Mouse (Mus musculus): ENCODE measurements at regions not wholly inside any gene's neighbourhood (a gene's known extent, or its start where the extent isn't known, plus 50 kb on each side); places are given as distances from the start of the nearest gene placed in this dataset.
A peak's percentile ranks its signal among the peaks of the same experiment; 100 is the strongest.

GRCm38 (mm10) chr12:86603521-86603920, 75.0 kb upstream of the Vash1 start:
- Histone ChIP-seq H3K27me3 (ENCODE audit: insufficient read depth, low read length) (no peaks in the 10 kb centered on the region), H3K4me1 (replicated peaks; ENCODE audit: insufficient read depth, low read length) (no peaks in the 10 kb centered on the region), H3K4me3 (replicated peaks; ENCODE audit: low read depth, low read length) (no peak overlapping the region), H3K36me3 (ENCODE audit: insufficient read depth, low read length) (no peaks in the 10 kb centered on the region), H3K4me2 (ENCODE audit: low read length) (no peak overlapping the region), H3K9ac (ENCODE audit: low read depth, low read length) (no peak overlapping the region), H3K27ac (no peak overlapping the region), H3K9me3 (replicated peaks; ENCODE audit: low read length) (no peaks in the 10 kb centered on the region)
- no peak for ATAC-seq (replicated peaks; ENCODE audit: low FRiP score, low read depth)
- TF ChIP-seq CTCF (IDR thresholded peaks at IDR 0.05; ENCODE audit: low read depth): no peak
- DNase-seq (ENCODE audit: low spot score): no peak
- WGBS: 91% methylated on average over 5 of the region's 5 CpGs

- 28% methylated on average over 9 of the region's 9 CpGs for WGBS
- Histone ChIP-seq H3K9me3 (replicated peaks; ENCODE audit: low read length) (no peaks in the 10 kb centered on the region), H3K27me3 (ENCODE audit: insufficient read depth, low read length) (no peaks in the 10 kb centered on the region), H3K9ac (ENCODE audit: low read depth, low read length) (no peak overlapping the region), H3K4me2 (ENCODE audit: low read length) (no peak overlapping the region), H3K4me3 (replicated peaks; ENCODE audit: low read depth, low read length) (no peak overlapping the region), H3K27ac (no peak overlapping the region), H3K4me1 (replicated peaks; ENCODE audit: insufficient read depth, low read length) (no peaks in the 10 kb centered on the region), H3K36me3 (ENCODE audit: insufficient read depth, low read length) (no peaks in the 10 kb centered on the region)
- no peak for TF ChIP-seq CTCF (IDR thresholded peaks at IDR 0.05; ENCODE audit: low read depth)
- DNase-seq (ENCODE audit: low spot score): peak; percentile 7
- no peak for ATAC-seq (replicated peaks; ENCODE audit: low FRiP score, low read depth)
Measured at GRCm38 (mm10) chr12:86612431-86613040, 66.0 kb upstream of the Vash1 start.

DNA sequence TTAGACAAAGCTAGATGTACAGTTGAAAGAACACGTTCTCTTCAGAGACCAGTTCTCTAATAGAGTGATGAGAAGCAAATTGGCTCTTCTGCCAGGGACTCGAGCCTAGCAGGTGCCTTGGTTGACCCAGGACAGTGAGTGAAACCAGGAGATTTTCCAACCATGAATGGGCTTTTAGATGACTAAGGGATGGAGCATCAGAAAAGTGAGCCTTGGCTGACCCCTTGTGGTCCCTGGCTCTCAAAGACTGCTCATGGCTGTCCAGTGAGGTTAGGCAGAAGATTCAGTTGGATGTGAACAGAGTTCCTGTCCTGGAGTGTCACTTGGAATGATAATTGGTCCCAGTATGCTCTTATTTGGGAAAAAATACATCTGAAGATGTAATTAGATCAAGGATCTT, 64.3 kb upstream of the Vash1 start:
- peak; percentile 75 for DNase-seq (ENCODE audit: low spot score)
- 36% methylated on average over 2 of the region's 2 CpGs for WGBS
- no peaks in the 10 kb centered on the region for H3K27me3 ChIP-seq (ENCODE audit: insufficient read depth, low read length)

DNA sequence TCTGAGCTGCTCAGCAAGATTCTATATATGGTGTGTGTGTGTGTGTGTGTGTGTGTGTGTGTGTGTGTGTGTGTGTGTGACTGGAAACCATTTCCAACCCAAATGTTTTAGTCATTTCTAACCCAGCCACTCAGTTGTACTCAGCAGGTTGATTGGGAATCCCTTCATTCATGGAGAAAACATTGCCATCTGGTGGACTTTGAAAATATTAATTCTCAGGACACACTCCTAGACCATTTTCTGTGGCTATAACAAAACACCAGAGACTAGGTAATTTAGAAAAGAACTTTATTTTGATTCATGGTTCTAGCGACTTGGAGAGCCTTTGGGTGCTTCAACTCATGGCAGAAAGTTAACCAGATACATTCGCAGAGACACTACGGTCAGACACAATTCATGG, 62.2 kb upstream of the Vash1 start:
- no peaks in the 10 kb centered on the region for H3K4me1 ChIP-seq (replicated peaks; ENCODE audit: insufficient read depth, low read length)
- no peak overlapping the region for H3K9ac ChIP-seq (ENCODE audit: low read depth, low read length)
- no peak overlapping the region for H3K27ac ChIP-seq
- WGBS: 81% methylated on average over 3 of the region's 3 CpGs
- DNase-seq (ENCODE audit: low spot score) (no peak), ATAC-seq (replicated peaks; ENCODE audit: low FRiP score, low read depth) (no peak)
- H3K9me3 ChIP-seq (replicated peaks; ENCODE audit: low read length): no peaks in the 10 kb centered on the region
- TF ChIP-seq CTCF (IDR thresholded peaks at IDR 0.05; ENCODE audit: low read depth): peak; percentile 38; the same call in 1 of the 2 replicates
- no peak overlapping the region for H3K4me2 ChIP-seq (ENCODE audit: low read length)
- H3K4me3 ChIP-seq (replicated peaks; ENCODE audit: low read depth, low read length): no peak overlapping the region
- no peaks in the 10 kb centered on the region for H3K36me3 ChIP-seq (ENCODE audit: insufficient read depth, low read length)
- H3K27me3 ChIP-seq (ENCODE audit: insufficient read depth, low read length): no peaks in the 10 kb centered on the region

More for the DNA sequence above, 64.3 kb upstream of the Vash1 start:
- H3K36me3 ChIP-seq (ENCODE audit: insufficient read depth, low read length): no peaks in the 10 kb centered on the region
- H3K4me1 ChIP-seq (replicated peaks; ENCODE audit: insufficient read depth, low read length): no peaks in the 10 kb centered on the region
- peak; percentile 81 for TF ChIP-seq CTCF (IDR thresholded peaks at IDR 0.05; ENCODE audit: low read depth)
- ATAC-seq (replicated peaks; ENCODE audit: low FRiP score, low read depth): no peak
- H3K9me3 ChIP-seq (replicated peaks; ENCODE audit: low read length): no peaks in the 10 kb centered on the region
- H3K4me2 ChIP-seq (ENCODE audit: low read length): no peak overlapping the region
- H3K27ac ChIP-seq: no peak overlapping the region
- H3K9ac ChIP-seq (ENCODE audit: low read depth, low read length): no peak overlapping the region
- no peak overlapping the region for H3K4me3 ChIP-seq (replicated peaks; ENCODE audit: low read depth, low read length)

DNA sequence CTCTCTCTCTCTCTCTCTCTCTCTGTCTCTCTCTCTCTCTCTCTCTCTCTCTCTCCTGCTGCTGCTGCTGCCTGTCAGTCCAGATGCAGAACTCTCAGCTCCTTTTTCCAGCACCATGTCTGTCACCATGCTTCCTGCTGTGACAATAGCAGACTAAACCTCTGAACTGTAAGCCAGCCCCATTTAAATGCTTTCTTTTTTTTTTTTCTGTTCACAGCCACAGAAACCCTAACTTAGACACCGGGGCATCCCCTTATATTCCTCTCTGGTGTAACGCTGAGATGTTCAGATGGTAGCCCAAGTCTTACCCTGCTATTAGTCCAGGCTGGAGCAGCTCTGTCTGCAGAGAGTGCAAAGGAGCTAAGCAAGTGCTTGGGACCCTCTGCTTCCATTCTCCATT, 54.3 kb upstream of the Vash1 start:
- Histone ChIP-seq H3K4me2 (ENCODE audit: low read length) (no peak overlapping the region), H3K27ac (no peak overlapping the region), H3K9ac (ENCODE audit: low read depth, low read length) (no peak overlapping the region), H3K27me3 (ENCODE audit: insufficient read depth, low read length) (no peaks in the 10 kb centered on the region), H3K4me3 (replicated peaks; ENCODE audit: low read depth, low read length) (no peak overlapping the region), H3K4me1 (replicated peaks; ENCODE audit: insufficient read depth, low read length) (no peaks in the 10 kb centered on the region), H3K9me3 (replicated peaks; ENCODE audit: low read length) (no peaks in the 10 kb centered on the region), H3K36me3 (ENCODE audit: insufficient read depth, low read length) (no peaks in the 10 kb centered on the region)
- 85% methylated on average over 2 of the region's 2 CpGs for WGBS
- DNase-seq (ENCODE audit: low spot score) (no peak), ATAC-seq (replicated peaks; ENCODE audit: low FRiP score, low read depth) (no peak)
- TF ChIP-seq CTCF (IDR thresholded peaks at IDR 0.05; ENCODE audit: low read depth): no peak

DNA sequence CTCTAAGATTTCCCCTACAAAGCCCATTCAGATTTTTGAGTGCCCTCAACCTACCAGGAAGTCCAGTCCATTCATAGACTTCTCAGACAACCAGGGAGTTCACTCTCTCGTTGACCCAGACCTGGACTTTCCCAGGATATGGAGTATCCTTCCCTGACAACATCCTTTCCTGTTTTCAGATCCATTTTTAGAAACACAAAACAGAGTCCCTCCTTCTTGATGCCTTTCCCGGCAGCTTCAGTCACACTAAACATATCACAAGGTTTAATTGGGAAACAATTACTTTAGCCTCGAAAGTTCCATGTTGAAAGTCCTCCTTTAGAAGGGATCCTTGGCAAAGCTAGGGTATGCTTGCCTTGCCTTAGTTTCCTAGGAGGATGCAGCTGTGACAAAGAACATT, 51.8 kb upstream of the Vash1 start:
- Histone ChIP-seq H3K27me3 (ENCODE audit: insufficient read depth, low read length) (no peaks in the 10 kb centered on the region), H3K4me2 (ENCODE audit: low read length) (no peak overlapping the region), H3K36me3 (ENCODE audit: insufficient read depth, low read length) (no peaks in the 10 kb centered on the region), H3K9ac (ENCODE audit: low read depth, low read length) (no peak overlapping the region), H3K27ac (no peak overlapping the region), H3K4me3 (replicated peaks; ENCODE audit: low read depth, low read length) (no peak overlapping the region), H3K4me1 (replicated peaks; ENCODE audit: insufficient read depth, low read length) (no peaks in the 10 kb centered on the region), H3K9me3 (replicated peaks; ENCODE audit: low read length) (no peaks in the 10 kb centered on the region)
- TF ChIP-seq CTCF (IDR thresholded peaks at IDR 0.05; ENCODE audit: low read depth): no peak
- WGBS: 47% methylated on average over 3 of the region's 3 CpGs
- DNase-seq (ENCODE audit: low spot score): no peak
- ATAC-seq (replicated peaks; ENCODE audit: low FRiP score, low read depth): no peak
